Mouse (Mus musculus) forebrain, embryonic 14.5 days (tissue): ENCODE measurements at regions not wholly inside any gene's neighbourhood (a gene's known extent, or its start where the extent isn't known, plus 50 kb on each side); places are given as distances from the start of the nearest gene placed in this dataset.

Experiments used
- ATAC-seq: fragments of 200-750 bp; cut with Nextera tagmentation; 2 replicates; pipeline ENCODE4 v1.8.0; 2017; ENCODE audit warnings: mild to moderate bottlenecking, moderate library complexity
- DNase-seq: peaks from one replicate; pipeline ENCODE4 v3.0.0-alpha.2; 2015; ENCODE audit warnings: low spot score
- H3K27ac ChIP-seq: fragments of 300-500 bp; sonication (generic); 2 replicates; pipeline ENCODE4 v1.5.1; 2014; ENCODE audit warnings: low read depth, mild to moderate bottlenecking, control low read depth, low read length, moderate library complexity
- H3K27me3 ChIP-seq: fragments of 300-500 bp; sonication (generic); replicated peaks from 2 replicates; pipeline ENCODE4 v1.6.1; 2014; ENCODE audit warnings: low read length, control low read depth, mixed read lengths; ENCODE audit not compliant: control insufficient read depth, insufficient read depth
- H3K36me3 ChIP-seq: fragments of 300-500 bp; sonication (generic); 2 replicates; pipeline ENCODE4 v1.6.1; 2014; ENCODE audit warnings: low read length, control low read depth; ENCODE audit not compliant: control insufficient read depth, insufficient read depth
- H3K4me1 ChIP-seq: fragments of 300-500 bp; sonication (generic); 2 replicates; pipeline ENCODE4 v1.6.1; 2014; ENCODE audit warnings: antibody characterized with exemption, low read length, control low read depth; ENCODE audit not compliant: control insufficient read depth, insufficient read depth
- H3K4me2 ChIP-seq: fragments of 300-500 bp; sonication (generic); 2 replicates; pipeline ENCODE4 v1.6.1; 2014; ENCODE audit warnings: mild to moderate bottlenecking, control low read depth, low read length
- H3K4me3 ChIP-seq: fragments of 300-500 bp; sonication (generic); 2 replicates; pipeline ENCODE4 v1.5.1; 2014; ENCODE audit warnings: low read depth, low read length, control low read depth
- H3K9ac ChIP-seq: fragments of 300-500 bp; sonication (generic); 2 replicates; pipeline ENCODE4 v1.6.1; 2014; ENCODE audit warnings: mild to moderate bottlenecking, low read length, control low read depth, moderate library complexity
- H3K9me3 ChIP-seq: fragments of 300-500 bp; sonication (generic); replicated peaks from 2 replicates; pipeline ENCODE4 v1.6.1; 2016; ENCODE audit warnings: low read length, control low read depth, mixed read lengths; ENCODE audit not compliant: control insufficient read depth
- whole genome bisulfite sequencing: fragments of 180-500 bp; shearing (Covaris S2); extraction: QIAGEN DNeasy Blood & Tissue Kit; methylation state at CpG from one replicate; pipeline ENCODE4 v1.1.7; 2014; 5-methylcytosine and 5-hydroxymethylcytosine counted together

DNA sequence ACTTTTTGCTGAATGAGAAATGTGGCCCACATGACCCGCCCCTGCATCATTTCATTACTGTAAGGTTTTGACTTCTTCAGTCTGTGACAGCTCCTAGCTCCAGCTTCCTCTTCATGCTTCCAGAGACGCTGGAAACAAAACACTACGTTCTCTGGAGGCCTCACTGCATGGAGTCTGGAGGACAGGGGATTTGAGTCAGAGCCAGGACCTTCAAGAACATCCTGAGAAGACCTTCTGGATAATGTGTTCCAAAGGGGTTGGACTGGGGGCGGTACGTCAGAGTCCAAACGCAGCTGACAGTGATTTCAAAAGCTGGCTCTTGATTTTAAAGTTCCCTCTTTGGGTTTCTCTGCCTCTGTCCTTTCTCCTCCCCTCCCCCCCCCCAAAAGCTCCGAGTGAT is 108.5 kb downstream of the Dact1 start:
- DNase-seq = no peak
- H3K4me3 ChIP-seq = no peak overlapping the region
- WGBS = 71% methylated on average over 7 of the region's 7 CpGs

DNA sequence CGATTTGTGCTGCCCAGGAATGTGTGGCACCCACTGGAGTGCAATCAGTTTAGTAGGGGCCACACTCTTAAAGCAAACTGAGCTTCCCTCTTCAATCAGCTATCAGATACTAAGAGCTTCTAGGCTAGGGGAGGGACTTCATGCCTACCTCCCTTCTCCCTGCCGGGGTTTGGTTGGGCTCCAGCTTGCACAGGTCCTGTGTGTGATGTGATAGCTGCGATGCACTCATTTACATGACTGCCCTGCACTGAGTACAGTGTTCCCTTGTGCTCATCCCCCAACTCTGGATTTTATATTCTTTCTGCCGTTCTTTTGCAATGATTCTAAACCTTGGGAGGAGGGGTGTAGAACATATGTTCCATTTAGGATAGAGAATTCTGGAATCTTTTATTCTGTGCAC is 109.5 kb downstream of the Dact1 start:
- no peaks in the 10 kb centered on the region for H3K27me3 ChIP-seq
- WGBS = 84% methylated on average over 4 of the region's 4 CpGs
- no peaks in the 10 kb centered on the region for H3K4me1 ChIP-seq
- H3K4me2 ChIP-seq = no peak overlapping the region
- no peaks in the 10 kb centered on the region for H3K9me3 ChIP-seq
- no peak for DNase-seq
- H3K27ac ChIP-seq = no peak overlapping the region
- ATAC-seq = no peak
- H3K4me3 ChIP-seq = no peak overlapping the region
- H3K9ac ChIP-seq = no peak overlapping the region
- H3K36me3 ChIP-seq = no peaks in the 10 kb centered on the region

More for the DNA sequence above, 108.5 kb downstream of the Dact1 start:
- Histone ChIP-seq H3K9ac (no peak overlapping the region), H3K27ac (no peak overlapping the region), H3K27me3 (no peaks in the 10 kb centered on the region), H3K4me1 (no peaks in the 10 kb centered on the region), H3K36me3 (no peaks in the 10 kb centered on the region), H3K4me2 (no peak overlapping the region), H3K9me3 (no peaks in the 10 kb centered on the region)
- no peak for ATAC-seq

DNA sequence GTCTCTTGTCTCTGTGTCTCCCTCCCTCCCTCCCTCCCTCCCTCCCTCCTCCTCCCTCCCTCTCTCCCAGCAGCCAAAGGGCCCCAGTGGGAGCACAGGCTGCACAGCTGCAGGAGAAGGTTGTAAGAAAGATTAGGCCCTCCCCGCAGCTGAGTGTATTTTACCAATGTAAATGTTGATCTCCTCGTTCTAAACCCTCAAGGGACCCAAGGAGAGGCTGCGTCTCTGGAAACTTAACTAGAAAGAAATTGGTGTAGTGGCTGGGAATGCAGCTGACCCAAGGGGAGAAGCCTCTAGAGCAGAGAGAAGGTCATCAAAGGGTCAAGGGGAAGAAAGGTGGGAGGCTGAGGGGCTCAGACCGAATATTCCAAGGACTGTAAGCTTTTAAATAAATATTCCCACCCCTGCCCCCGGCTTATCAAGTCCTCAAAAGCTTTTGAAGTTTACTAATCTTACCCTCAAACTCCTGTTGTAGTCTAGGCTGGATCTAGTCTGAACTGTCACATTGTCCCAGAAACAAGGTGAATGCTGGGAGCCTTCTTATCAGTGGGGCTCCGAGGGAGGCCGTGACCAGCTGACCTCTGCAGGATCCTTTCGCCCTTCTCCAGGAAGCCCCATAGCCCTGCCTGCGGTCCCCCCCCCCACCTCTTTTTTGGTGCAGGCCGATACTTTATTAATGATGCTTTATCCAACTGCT is 116.5 kb downstream of the Dact1 start:
- Histone ChIP-seq H3K4me2 (no peak overlapping the region), H3K4me1 (peaks cover 10% of the 10 kb centered on the region; the same call in 1 of the 2 replicates), H3K4me3 (no peak overlapping the region), H3K9me3 (no peaks in the 10 kb centered on the region), H3K27ac (no peak overlapping the region), H3K9ac (no peak overlapping the region), H3K27me3 (no peaks in the 10 kb centered on the region), H3K36me3 (no peaks in the 10 kb centered on the region)
- WGBS = 40% methylated on average over 10 of the region's 10 CpGs
- DNase-seq (no peak), ATAC-seq (no peak)

DNA sequence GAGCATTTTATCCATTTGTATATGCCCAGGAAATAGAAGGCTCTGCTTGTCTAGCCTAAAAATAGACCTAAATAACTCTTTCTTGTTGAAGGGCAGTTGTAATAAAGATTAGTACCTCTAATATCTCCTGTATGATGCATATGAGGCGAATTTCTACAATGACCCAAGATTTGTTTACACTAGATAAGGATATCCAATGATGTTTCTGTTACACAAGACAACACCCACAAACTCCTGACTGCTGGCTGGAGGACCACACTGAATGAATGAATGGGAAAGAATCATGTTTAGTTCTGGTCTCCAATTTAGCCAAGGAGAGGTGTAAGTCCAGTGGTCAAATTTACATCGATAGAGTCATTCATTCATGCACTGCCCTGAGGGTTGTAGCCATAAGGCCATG is 118.3 kb downstream of the Dact1 start:
- Histone ChIP-seq H3K4me2 (no peak overlapping the region), H3K27me3 (no peaks in the 10 kb centered on the region), H3K36me3 (no peaks in the 10 kb centered on the region), H3K4me1 (peaks cover 10% of the 10 kb centered on the region; the same call in 1 of the 2 replicates), H3K4me3 (no peak overlapping the region), H3K27ac (no peak overlapping the region), H3K9me3 (no peaks in the 10 kb centered on the region), H3K9ac (no peak overlapping the region)
- 92% methylated on average over 2 of the region's 2 CpGs for whole genome bisulfite sequencing
- ATAC-seq (no peak), DNase-seq (no peak)

DNA sequence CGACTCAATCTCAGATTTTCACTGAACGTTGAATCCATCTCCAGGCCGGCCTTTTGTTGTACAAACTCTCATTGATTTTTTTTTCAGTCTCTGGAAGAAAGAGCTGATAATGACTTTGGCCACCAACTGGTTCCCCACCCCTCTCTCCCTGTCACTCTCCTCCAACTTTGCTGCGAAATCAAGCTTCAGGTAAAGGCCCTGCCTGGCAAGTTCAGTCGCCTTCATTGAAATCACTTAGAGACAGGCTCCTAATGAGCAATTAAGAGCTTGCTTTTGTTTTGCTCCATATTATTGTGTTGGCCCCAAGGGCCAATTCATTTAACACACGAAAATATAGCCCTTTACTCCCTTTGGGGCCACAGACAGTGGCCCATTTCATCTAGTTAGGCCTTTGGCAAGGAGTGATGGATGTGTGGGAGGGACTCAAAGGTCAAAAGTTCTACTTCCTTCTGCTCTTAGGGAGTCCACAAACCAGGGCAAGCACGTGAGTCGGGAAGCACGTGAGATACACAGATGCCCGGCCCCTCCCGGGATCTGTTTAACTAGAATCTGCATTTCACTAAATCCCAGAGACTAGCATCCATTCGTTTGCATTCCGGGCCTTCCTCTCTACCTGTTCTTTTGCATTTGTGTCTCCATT is 120.0 kb downstream of the Dact1 start:
- Histone ChIP-seq H3K4me1 (peaks cover 15% of the 10 kb centered on the region; the same call in 1 of the 2 replicates), H3K4me2 (0 out of 2 replicates have a peak overlapping the region, but pooled peaks have one; percentile 14), H3K4me3 (no peak overlapping the region), H3K9me3 (no peaks in the 10 kb centered on the region), H3K9ac (no peak overlapping the region), H3K27ac (no peak overlapping the region; the same call in 1 of the 2 replicates), H3K36me3 (no peaks in the 10 kb centered on the region), H3K27me3 (no peaks in the 10 kb centered on the region)
- peak; percentile 63 for ATAC-seq
- DNase-seq = peak; percentile 65
- 15% methylated on average over 13 of the region's 13 CpGs for WGBS

DNA sequence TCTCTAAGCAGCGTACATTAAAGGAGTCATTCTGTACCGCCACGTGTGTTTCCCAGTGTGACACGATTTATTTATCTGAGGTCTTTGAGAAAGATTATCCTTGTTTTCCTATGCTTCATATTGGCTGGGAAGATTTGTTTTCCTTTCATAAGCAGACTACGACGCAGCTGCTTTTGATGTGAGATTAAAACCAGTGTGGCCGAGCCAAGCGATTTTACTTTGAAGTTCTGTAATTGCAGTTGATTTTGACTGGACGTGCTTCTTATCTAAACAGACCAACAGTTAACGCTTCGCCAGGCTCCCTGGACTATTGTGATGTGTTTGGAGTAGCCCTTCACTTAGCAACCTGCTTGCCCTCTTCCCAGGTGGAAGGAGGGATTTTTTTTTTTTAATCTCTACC is 120.6 kb downstream of the Dact1 start:
- H3K27ac ChIP-seq = no peak overlapping the region
- H3K36me3 ChIP-seq = no peaks in the 10 kb centered on the region
- ATAC-seq (no peak), DNase-seq (peak; percentile 47)
- no peaks in the 10 kb centered on the region for H3K9me3 ChIP-seq
- H3K27me3 ChIP-seq = no peaks in the 10 kb centered on the region
- H3K4me1 ChIP-seq = peaks cover 15% of the 10 kb centered on the region; the same call in 1 of the 2 replicates
- no peak overlapping the region for H3K9ac ChIP-seq
- 31% methylated on average over 11 of the region's 11 CpGs for WGBS
- H3K4me3 ChIP-seq = no peak overlapping the region
- no peak overlapping the region for H3K4me2 ChIP-seq

DNA sequence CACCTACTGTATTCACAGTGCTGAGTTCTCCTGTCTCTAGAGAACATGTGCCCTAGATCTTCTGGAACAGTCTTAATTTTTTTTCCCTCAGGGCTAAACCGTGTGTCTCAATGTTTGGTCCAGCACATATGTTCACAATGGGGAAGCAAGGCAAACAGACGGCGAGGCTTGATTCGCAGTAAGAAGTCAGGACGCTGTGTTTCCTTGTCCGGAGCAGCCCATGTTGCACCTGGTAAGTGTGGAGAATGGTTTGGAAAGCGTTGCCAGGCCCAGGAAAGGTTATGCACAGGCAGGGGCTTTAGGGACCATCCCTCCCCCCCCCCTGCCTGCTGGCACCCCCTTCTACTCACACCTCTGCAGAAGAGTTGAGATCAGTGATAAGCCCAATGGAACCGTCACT is 121.4 kb downstream of the Dact1 start:
- DNase-seq (no peak), ATAC-seq (no peak)
- H3K4me2 ChIP-seq = no peak overlapping the region
- peaks cover 15% of the 10 kb centered on the region; the same call in 1 of the 2 replicates for H3K4me1 ChIP-seq
- H3K36me3 ChIP-seq = no peaks in the 10 kb centered on the region
- no peak overlapping the region for H3K4me3 ChIP-seq
- H3K27ac ChIP-seq = no peak overlapping the region
- WGBS = 84% methylated on average over 8 of the region's 8 CpGs
- no peaks in the 10 kb centered on the region for H3K27me3 ChIP-seq
- no peak overlapping the region for H3K9ac ChIP-seq
- no peaks in the 10 kb centered on the region for H3K9me3 ChIP-seq

DNA sequence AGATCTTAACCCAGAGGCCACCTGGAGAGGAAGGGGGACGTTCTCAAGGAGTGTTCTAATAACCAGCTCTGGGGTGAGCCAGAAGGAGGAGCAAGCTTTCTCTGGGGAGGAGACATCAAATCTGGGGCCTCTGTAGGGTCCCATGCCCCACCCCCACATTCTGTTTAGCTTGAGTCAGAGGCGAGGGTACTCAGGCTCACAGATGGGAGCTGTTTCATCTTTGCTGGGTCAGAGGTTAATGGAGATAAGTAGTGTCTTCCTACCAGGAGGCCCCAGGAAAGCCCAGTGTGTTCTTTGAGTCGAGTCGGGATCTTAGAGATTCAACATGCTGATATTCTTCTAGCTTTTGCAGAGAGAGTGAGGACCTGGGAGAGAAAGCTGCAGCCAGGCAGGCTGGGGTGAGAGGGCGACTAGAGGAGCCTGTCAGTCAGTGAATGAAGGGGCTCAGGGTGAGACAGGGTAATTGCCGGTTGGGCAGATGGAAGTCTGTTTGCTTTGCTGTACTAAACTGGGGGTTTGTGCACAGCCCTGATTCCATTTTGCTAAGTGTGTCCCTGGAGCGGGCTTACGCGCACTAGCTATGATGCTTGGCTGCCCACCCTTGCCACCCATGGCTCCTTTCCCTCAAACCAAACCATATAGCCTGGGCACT is 124.0 kb downstream of the Dact1 start:
- WGBS = 45% methylated on average over 9 of the region's 9 CpGs

More for the DNA sequence above, 124.0 kb downstream of the Dact1 start:
- Histone ChIP-seq H3K9me3 (no peaks in the 10 kb centered on the region), H3K36me3 (no peaks in the 10 kb centered on the region), H3K4me2 (no peak overlapping the region), H3K4me1 (peaks cover 15% of the 10 kb centered on the region; the same call in 1 of the 2 replicates), H3K9ac (no peak overlapping the region), H3K27ac (peak overlapping the region; percentile 21; the same call in 1 of the 2 replicates), H3K4me3 (no peak overlapping the region), H3K27me3 (no peaks in the 10 kb centered on the region)
- DNase-seq (peak; percentile 44), ATAC-seq (peak; percentile 27; the same call in 1 of the 2 replicates)
